Mouse (Mus musculus): ENCODE data around the gene Cald1. TPM values are rescaled to one million over a fixed set of nuclear protein-coding genes. Genes with fewer than 3 reads are reported as not detected.

Gene Cald1
- total and polyA plus RNA-seq, 2 experiments from 2014 or later = 20.7 to 40.5 TPM

DNA sequence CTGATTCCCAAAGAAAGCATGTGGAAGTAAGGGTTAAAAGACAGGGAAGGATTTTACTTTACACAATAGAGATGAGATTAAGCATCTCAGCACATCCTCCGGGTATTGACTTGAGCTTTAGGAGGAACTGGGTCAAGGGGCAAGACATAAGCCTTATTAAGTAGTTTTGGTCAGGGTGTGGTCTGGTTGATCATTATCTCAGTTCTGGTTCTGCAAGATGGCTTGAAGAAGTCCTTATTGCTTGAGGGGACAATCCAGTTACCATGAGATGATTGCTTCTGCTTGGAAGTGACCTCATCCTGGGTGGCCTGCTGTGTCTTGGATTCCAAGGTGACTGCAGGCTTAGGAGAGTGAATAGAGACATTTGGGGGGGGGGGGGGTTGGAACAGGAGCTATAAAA, 21.9 kb downstream of the Cald1 start:
- Histone ChIP-seq H3K9ac (replicated peaks; ENCODE audit: low read length, poor library complexity, severe bottlenecking) (no peak overlapping the region), H3K4me2 (ENCODE audit: low read depth, low read length, poor library complexity, severe bottlenecking) (no peak overlapping the region), H3K9me3 (ENCODE audit: low read length) (no peaks in the 10 kb centered on the region), H3K4me3 (ENCODE audit: low read depth, low read length) (no peak overlapping the region), H3K27me3 (ENCODE audit: insufficient read depth, low read length) (no peaks in the 10 kb centered on the region), H3K36me3 (ENCODE audit: insufficient read depth, low read length) (no peaks in the 10 kb centered on the region), H3K4me1 (ENCODE audit: insufficient read depth, low read length) (no peaks in the 10 kb centered on the region), H3K27ac (ENCODE audit: low read depth, low read length) (no peak overlapping the region)
- TF ChIP-seq CTCF (IDR thresholded peaks at IDR 0.05) = no peak
- ATAC-seq (ENCODE audit: low FRiP score) (no peak), DNase-seq (ENCODE audit: low spot score) (no peak)
- 16% methylated on average over 1 of the region's 1 CpGs for WGBS

DNA sequence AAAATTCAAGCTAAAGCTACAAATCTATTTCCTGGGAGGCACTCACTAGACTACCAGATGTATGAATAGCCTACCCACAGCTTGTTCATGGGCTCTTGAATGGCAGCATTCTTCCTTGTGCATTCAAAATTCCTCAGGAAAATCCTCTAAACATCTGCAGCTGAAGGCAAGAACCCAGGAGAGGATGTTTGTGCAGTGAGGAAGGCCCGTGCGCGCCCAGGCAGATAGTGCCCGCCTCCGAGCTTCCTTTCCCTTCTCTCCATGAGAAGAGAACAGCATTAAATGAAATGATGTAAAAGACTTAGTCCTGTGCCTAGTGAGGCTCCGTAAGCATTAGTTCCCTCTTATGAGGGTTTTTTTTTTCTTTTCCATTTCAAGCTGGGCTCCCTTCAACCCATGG, 24.6 kb downstream of the Cald1 start:
- no peak for ATAC-seq (ENCODE audit: low FRiP score)
- Histone ChIP-seq H3K36me3 (ENCODE audit: insufficient read depth, low read length) (no peaks in the 10 kb centered on the region), H3K4me3 (ENCODE audit: low read depth, low read length) (no peak overlapping the region), H3K27me3 (ENCODE audit: insufficient read depth, low read length) (no peaks in the 10 kb centered on the region), H3K4me1 (ENCODE audit: insufficient read depth, low read length) (no peaks in the 10 kb centered on the region), H3K9me3 (ENCODE audit: low read length) (no peaks in the 10 kb centered on the region), H3K27ac (ENCODE audit: low read depth, low read length) (no peak overlapping the region), H3K9ac (replicated peaks; ENCODE audit: low read length, poor library complexity, severe bottlenecking) (no peak overlapping the region), H3K4me2 (ENCODE audit: low read depth, low read length, poor library complexity, severe bottlenecking) (no peak overlapping the region)
- DNase-seq (ENCODE audit: low spot score) = no peak
- TF ChIP-seq CTCF (IDR thresholded peaks at IDR 0.05) = no peak
- WGBS = 72% methylated on average over 6 of the region's 6 CpGs

DNA sequence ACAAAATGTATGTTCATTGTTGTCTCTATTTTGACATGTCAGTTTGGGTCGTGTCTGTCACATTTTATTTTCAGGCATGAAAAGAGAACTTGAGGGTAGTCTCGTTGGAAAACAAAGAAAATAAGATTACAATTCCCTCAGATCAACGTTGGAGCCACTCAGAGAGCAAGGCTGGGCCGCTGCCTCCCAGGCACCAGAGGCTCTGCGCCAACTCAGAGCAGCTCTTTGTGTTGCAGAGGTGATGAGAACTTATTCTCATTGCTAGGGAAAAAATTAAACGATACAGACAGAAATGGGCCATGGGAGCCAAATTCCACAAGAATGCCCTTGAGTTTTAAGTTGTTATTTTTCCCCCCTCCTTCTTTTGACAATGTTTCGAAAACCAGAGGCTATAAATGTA, 25.0 kb downstream of the Cald1 start:
- Histone ChIP-seq H3K9ac (replicated peaks; ENCODE audit: low read length, poor library complexity, severe bottlenecking) (no peak overlapping the region), H3K4me1 (ENCODE audit: insufficient read depth, low read length) (no peaks in the 10 kb centered on the region), H3K9me3 (ENCODE audit: low read length) (no peaks in the 10 kb centered on the region), H3K27ac (ENCODE audit: low read depth, low read length) (no peak overlapping the region), H3K36me3 (ENCODE audit: insufficient read depth, low read length) (no peaks in the 10 kb centered on the region), H3K27me3 (ENCODE audit: insufficient read depth, low read length) (no peaks in the 10 kb centered on the region), H3K4me3 (ENCODE audit: low read depth, low read length) (no peak overlapping the region), H3K4me2 (ENCODE audit: low read depth, low read length, poor library complexity, severe bottlenecking) (no peak overlapping the region)
- no peak for TF ChIP-seq CTCF (IDR thresholded peaks at IDR 0.05)
- ATAC-seq (ENCODE audit: low FRiP score) (no peak), DNase-seq (ENCODE audit: low spot score) (no peak)
- WGBS = 39% methylated on average over 7 of the region's 7 CpGs

DNA sequence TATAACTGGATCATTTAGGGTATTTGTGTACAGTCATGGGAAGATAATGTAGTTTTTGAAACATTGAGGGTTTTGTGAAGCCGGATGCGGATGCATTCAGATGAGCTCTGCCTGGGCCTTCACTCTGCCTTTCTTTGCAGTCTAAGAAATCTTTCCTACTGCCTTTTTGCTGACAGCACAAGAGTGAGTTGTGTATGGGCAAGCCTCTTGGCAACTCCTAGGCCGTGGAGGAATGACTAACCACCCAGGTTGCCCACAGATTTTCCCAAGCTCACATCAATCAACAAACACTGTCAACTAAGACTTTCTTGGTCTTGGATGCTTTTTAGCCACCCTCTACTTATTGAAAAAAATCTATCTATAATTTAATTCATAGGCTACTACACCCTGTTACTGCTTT, 26.2 kb downstream of the Cald1 start:
- ATAC-seq (ENCODE audit: low FRiP score) (no peak), DNase-seq (ENCODE audit: low spot score) (no peak)
- no peaks in the 10 kb centered on the region for H3K9me3 ChIP-seq (ENCODE audit: low read length)
- TF ChIP-seq CTCF (IDR thresholded peaks at IDR 0.05) = no peak
- H3K4me3 ChIP-seq (ENCODE audit: low read depth, low read length) = no peak overlapping the region
- no peaks in the 10 kb centered on the region for H3K27me3 ChIP-seq (ENCODE audit: insufficient read depth, low read length)
- no peaks in the 10 kb centered on the region for H3K4me1 ChIP-seq (ENCODE audit: insufficient read depth, low read length)
- no peak overlapping the region for H3K27ac ChIP-seq (ENCODE audit: low read depth, low read length)
- no peak overlapping the region for H3K9ac ChIP-seq (replicated peaks; ENCODE audit: low read length, poor library complexity, severe bottlenecking)
- WGBS = 86% methylated on average over 3 of the region's 3 CpGs
- no peak overlapping the region for H3K4me2 ChIP-seq (ENCODE audit: low read depth, low read length, poor library complexity, severe bottlenecking)
- H3K36me3 ChIP-seq (ENCODE audit: insufficient read depth, low read length) = no peaks in the 10 kb centered on the region

DNA sequence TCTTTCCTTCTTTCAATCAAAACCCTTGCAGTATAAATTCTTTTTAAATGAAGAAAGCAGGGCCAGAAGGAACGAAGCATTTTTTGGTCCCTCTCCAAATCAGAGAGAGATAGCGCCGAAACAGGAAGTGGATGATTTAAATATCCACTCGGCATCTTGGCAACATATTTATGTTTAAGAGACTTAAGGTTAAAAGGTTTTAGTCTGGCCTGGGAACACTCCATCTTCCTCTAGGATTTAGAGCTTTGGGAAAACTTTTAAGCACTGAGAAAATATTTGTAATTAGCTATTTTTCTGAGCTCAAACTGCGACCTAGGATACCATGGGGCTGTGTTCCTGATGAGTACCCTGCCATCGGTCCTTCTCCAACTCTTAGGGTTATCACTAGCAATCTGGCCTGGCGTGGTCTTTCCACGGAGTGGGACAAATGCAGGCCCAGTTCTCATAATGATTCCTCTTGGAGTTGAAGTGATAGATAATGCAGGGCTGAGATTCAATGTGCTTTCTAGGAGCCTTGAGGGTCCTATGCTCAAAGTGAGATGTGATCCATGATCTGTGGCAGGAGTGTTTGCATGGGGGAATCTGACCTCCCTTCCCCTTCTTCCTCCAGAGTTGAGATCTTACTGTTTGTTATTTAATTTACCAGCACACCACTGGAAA, 28.4 kb downstream of the Cald1 start:
- TF ChIP-seq CTCF (IDR thresholded peaks at IDR 0.05) = no peak
- Histone ChIP-seq H3K4me2 (ENCODE audit: low read depth, low read length, poor library complexity, severe bottlenecking) (no peak overlapping the region), H3K9me3 (ENCODE audit: low read length) (no peaks in the 10 kb centered on the region), H3K4me3 (ENCODE audit: low read depth, low read length) (no peak overlapping the region), H3K9ac (replicated peaks; ENCODE audit: low read length, poor library complexity, severe bottlenecking) (no peak overlapping the region), H3K27ac (ENCODE audit: low read depth, low read length) (no peak overlapping the region), H3K36me3 (ENCODE audit: insufficient read depth, low read length) (no peaks in the 10 kb centered on the region), H3K27me3 (ENCODE audit: insufficient read depth, low read length) (no peaks in the 10 kb centered on the region), H3K4me1 (ENCODE audit: insufficient read depth, low read length) (no peaks in the 10 kb centered on the region)
- WGBS = 87% methylated on average over 8 of the region's 8 CpGs
- ATAC-seq (ENCODE audit: low FRiP score) (no peak), DNase-seq (ENCODE audit: low spot score) (no peak)

DNA sequence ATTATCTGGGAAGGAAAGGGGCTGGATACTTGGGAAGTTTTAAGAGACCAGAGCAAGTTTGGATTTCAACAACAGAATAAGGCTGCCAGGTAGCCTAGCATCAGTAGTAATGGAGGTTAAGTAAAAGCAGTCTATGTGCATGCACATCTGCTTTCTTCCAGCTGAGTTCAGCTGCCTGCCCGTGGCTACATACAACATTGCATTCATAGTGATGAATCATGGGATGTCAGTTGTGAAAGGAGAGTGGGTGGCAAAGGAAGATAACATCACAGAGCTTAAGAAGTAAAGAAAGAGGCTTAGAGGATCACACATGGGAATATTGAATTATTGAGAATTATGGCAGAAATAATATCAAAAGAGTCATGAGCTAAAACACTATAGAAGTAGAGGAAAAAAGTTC, 29.8 kb downstream of the Cald1 start:
- no peak overlapping the region for H3K4me3 ChIP-seq (ENCODE audit: low read depth, low read length)
- no peaks in the 10 kb centered on the region for H3K4me1 ChIP-seq (ENCODE audit: insufficient read depth, low read length)
- no peaks in the 10 kb centered on the region for H3K36me3 ChIP-seq (ENCODE audit: insufficient read depth, low read length)
- no peak overlapping the region for H3K27ac ChIP-seq (ENCODE audit: low read depth, low read length)
- no peak for TF ChIP-seq CTCF (IDR thresholded peaks at IDR 0.05)
- DNase-seq (ENCODE audit: low spot score) (no peak), ATAC-seq (ENCODE audit: low FRiP score) (no peak)
- H3K9ac ChIP-seq (replicated peaks; ENCODE audit: low read length, poor library complexity, severe bottlenecking) = no peak overlapping the region
- no peaks in the 10 kb centered on the region for H3K9me3 ChIP-seq (ENCODE audit: low read length)
- H3K4me2 ChIP-seq (ENCODE audit: low read depth, low read length, poor library complexity, severe bottlenecking) = no peak overlapping the region
- H3K27me3 ChIP-seq (ENCODE audit: insufficient read depth, low read length) = no peaks in the 10 kb centered on the region
- 70% methylated on average over 1 of the region's 1 CpGs for WGBS

Data from midbrain, postnatal 0 days (tissue).